Mouse (Mus musculus) hindbrain, embryonic 12.5 days (tissue): Measurements from ENCODE around the gene Slc4a8. TPM values are rescaled to one million over a fixed set of nuclear protein-coding genes. Genes with fewer than 3 reads are reported as not detected.

ENCODE experiments used
- ATAC-seq: fragments of 200-750 bp; cut with Nextera tagmentation; 2 replicates; pipeline ENCODE4 v1.8.0; 2017; ENCODE audit warnings: moderate TSS enrichment; ENCODE audit not compliant: low FRiP score
- H3K27ac ChIP-seq: fragments of 300-500 bp; sonication (generic); 2 replicates; pipeline ENCODE4 v1.5.1; 2016; ENCODE audit warnings: mild to moderate bottlenecking
- H3K27me3 ChIP-seq: fragments of 300-500 bp; sonication (generic); 2 replicates; pipeline ENCODE4 v1.6.1; 2016; ENCODE audit warnings: mild to moderate bottlenecking
- H3K36me3 ChIP-seq: fragments of 300-500 bp; sonication (generic); 2 replicates; pipeline ENCODE4 v1.6.1; 2016; ENCODE audit warnings: mild to moderate bottlenecking
- H3K4me1 ChIP-seq: fragments of 300-500 bp; sonication (generic); 2 replicates; pipeline ENCODE4 v1.6.1; 2016
- H3K4me2 ChIP-seq: fragments of 300-500 bp; sonication (generic); replicated peaks from 2 replicates; pipeline ENCODE4 v1.6.1; 2016; ENCODE audit warnings: mild to moderate bottlenecking
- H3K4me3 ChIP-seq: fragments of 300-500 bp; sonication (generic); 2 replicates; pipeline ENCODE4 v1.5.1; 2016; ENCODE audit warnings: mild to moderate bottlenecking
- H3K9ac ChIP-seq: fragments of 300-500 bp; sonication (generic); 2 replicates; pipeline ENCODE4 v1.6.1; 2016; ENCODE audit warnings: mild to moderate bottlenecking, moderate library complexity
- H3K9me3 ChIP-seq: fragments of 300-500 bp; sonication (generic); replicated peaks from 2 replicates; pipeline ENCODE4 v1.6.1; 2016; ENCODE audit warnings: mild to moderate bottlenecking
- WGBS: fragments of 180-500 bp; shearing (Covaris S2); methylation state at CpG from one replicate; pipeline ENCODE4 v1.1.7; 2016; 5-methylcytosine and 5-hydroxymethylcytosine counted together
- polyA plus RNA-seq: library from polyadenylated mRNA; unstranded; fragments of >200 nt; fragmentation: Nextera tagmentation; extraction: Ambion mirVana; gene quantifications from 2 replicates; pipeline ENCODE4 v1.2.1, GENCODE M21; 2016

Gene Slc4a8
- polyA plus RNA-seq, 1 experiment from 2014 or later: 17.9 TPM

DNA sequence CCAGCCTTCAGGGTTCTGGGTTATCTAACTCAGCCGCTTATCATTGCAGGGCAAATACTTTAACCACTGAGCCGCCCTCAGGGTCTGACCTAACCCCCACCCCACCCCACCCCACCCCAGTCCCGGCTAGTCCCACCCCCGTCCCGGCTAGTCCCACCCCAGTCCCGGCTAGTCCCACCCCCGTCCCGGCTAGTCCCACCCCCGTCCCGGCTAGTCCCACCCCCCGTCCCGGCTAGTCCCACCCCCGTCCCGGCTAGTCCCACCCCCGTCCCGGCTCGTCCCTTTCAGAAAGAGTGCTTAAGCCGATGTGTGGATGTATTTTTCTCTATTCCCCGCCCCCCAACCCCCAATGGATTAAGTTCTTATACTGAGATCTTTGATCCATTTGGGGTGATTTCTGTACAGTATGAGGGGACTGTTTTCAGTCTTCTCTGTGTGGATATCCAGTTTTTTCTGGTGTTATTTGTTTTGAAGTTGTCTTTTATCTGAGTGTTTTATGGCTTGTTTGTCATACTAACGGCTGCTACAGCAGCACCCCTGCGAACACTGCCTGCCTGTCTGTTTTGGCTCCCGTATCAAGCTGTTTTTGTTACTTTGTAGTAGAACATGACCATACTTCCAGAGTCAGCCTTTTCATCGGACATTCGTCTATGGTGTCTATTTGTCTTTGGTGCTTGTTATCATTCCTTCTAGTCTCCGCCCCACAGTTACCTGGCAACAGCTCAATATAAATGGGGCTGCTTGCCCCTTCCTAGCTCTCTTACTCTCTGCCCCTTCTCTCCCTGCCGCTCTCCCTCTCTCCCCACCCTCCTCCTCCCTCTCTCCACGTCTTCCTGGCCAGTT lies 14.2 kb upstream of the Slc4a8 start:
- Histone ChIP-seq H3K27ac (no peak overlapping the region), H3K27me3 (no peaks in the 10 kb centered on the region), H3K9me3 (no peaks in the 10 kb centered on the region), H3K4me1 (peaks cover 12% of the 10 kb centered on the region), H3K4me3 (peak overlapping the region; percentile 29), H3K36me3 (no peaks in the 10 kb centered on the region), H3K9ac (no peak overlapping the region), H3K4me2 (peak overlapping the region; percentile 46)
- WGBS: 2% methylated on average over 27 of the region's 27 CpGs
- ATAC-seq: peak; percentile 52; the same call in 1 of the 2 replicates

DNA sequence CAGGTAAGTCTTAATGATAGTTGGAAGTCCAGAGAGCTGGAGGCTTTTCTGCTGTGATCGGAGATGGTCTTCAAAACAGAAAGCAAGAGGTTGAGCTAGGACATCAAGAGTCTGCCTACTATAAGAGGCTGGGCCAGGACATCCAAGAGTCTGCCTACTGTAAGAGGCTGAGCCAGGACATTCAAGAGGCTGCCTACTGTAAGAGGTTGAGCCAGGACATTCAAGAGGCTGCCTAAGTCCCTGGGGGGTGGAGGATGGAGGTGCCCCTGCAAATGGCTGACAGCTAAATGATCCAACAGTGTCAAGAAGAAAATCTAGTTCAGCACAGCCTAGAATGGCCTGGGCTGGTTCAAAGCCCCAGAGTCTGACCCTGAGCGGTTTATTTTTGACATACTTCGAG lies 13.0 kb upstream of the Slc4a8 start:
- Histone ChIP-seq H3K27me3 (no peaks in the 10 kb centered on the region), H3K4me1 (peaks cover 12% of the 10 kb centered on the region), H3K4me2 (no peak overlapping the region), H3K4me3 (no peak overlapping the region), H3K9me3 (no peaks in the 10 kb centered on the region), H3K9ac (no peak overlapping the region), H3K36me3 (no peaks in the 10 kb centered on the region), H3K27ac (no peak overlapping the region)
- 95% methylated on average over 3 of the region's 3 CpGs for WGBS
- no peak for ATAC-seq

DNA sequence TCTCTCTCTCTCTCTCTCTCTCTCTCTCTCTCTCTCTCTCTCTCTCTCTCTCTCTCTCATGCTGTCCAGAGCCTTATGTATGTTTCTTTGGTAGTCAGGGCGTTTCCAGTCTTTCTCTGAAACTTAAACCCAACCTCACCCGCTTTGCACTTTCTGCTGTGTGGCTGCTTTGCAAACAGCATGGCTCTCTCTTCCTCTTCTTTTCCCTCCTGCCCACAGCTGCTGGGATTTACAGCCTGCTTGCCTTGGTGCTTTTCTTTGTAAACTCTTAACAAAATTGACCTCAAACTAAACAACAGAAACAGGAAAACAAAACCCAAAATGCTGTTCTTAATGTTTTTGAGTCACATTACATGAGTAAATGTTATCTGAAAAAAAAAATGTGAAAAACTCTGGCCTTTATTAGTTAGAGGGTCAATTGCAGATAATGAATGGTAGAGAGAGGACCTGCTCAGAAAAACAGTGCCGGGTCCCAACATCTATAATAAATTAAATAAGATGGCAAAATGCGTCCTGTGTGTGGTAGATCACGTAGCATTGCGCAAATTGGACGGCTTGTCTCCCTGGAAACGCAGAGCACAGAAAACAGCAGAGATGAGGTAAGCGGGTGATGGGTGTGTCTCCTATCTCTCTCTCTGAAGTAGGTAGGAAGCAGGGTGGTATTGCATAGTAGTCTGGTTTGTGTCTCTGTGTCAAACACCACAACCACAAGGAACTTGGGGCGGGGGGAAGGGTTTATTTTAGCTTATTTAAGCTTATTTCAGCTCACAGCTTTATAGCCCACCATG lies 11.6 kb upstream of the Slc4a8 start:
- H3K9ac ChIP-seq: no peak overlapping the region
- ATAC-seq: no peak
- H3K4me2 ChIP-seq: no peak overlapping the region
- H3K9me3 ChIP-seq: no peaks in the 10 kb centered on the region
- no peaks in the 10 kb centered on the region for H3K27me3 ChIP-seq
- WGBS: 74% methylated on average over 10 of the region's 10 CpGs
- no peaks in the 10 kb centered on the region for H3K36me3 ChIP-seq
- H3K4me1 ChIP-seq: peaks cover 12% of the 10 kb centered on the region
- no peak overlapping the region for H3K27ac ChIP-seq
- no peak overlapping the region for H3K4me3 ChIP-seq

DNA sequence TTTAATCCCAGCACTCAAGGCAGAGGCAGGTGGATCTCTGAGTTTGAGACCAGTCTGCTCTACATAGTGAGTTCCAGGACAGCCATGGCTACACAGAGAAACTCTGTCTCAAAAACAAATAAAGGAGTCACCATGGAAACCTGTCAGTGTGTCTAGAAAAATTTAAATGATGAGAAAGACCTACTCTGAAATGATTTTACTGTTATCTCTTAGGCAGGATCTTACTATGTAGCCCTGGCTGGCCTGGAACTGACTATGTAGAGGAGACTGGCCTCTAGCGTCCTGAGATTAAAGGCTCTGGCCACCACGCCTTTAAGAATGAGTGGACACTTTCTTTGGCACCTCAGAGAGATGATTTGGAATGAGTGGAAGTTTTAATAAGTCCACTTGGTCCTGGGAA lies 9.1 kb upstream of the Slc4a8 start:
- ATAC-seq: no peak
- no peaks in the 10 kb centered on the region for H3K27me3 ChIP-seq
- 78% methylated on average over 2 of the region's 2 CpGs for WGBS

DNA sequence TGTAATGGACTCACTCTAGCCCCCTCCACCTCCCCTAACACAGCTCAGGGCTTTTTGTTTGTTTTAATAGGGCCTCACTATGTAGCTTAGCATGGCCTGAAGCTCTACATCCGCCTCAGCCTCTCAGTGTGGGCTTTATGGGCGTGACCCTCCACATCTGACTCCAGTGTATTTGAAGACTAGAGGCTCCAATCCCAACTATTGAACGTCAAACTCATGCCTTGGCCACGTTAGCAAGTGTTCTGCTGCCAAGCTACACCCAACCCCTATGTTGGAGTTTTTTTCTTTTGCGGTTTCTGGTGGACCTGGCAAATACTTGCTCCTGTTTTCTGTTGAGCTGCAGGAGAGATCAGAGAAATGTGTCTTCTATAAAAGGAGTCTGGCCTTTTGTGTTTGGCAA lies 8.5 kb upstream of the Slc4a8 start:
- 61% methylated on average over 5 of the region's 5 CpGs for WGBS
- Histone ChIP-seq H3K4me1 (peaks cover 6% of the 10 kb centered on the region), H3K27me3 (no peaks in the 10 kb centered on the region), H3K9me3 (no peaks in the 10 kb centered on the region), H3K4me3 (no peak overlapping the region), H3K9ac (no peak overlapping the region), H3K4me2 (no peak overlapping the region), H3K36me3 (no peaks in the 10 kb centered on the region), H3K27ac (no peak overlapping the region)
- no peak for ATAC-seq

More for the DNA sequence above, 9.1 kb upstream of the Slc4a8 start:
- H3K9ac ChIP-seq: no peak overlapping the region
- H3K36me3 ChIP-seq: no peaks in the 10 kb centered on the region
- no peak overlapping the region for H3K27ac ChIP-seq
- H3K4me3 ChIP-seq: no peak overlapping the region
- no peaks in the 10 kb centered on the region for H3K9me3 ChIP-seq
- no peak overlapping the region for H3K4me2 ChIP-seq
- peaks cover 12% of the 10 kb centered on the region for H3K4me1 ChIP-seq

DNA sequence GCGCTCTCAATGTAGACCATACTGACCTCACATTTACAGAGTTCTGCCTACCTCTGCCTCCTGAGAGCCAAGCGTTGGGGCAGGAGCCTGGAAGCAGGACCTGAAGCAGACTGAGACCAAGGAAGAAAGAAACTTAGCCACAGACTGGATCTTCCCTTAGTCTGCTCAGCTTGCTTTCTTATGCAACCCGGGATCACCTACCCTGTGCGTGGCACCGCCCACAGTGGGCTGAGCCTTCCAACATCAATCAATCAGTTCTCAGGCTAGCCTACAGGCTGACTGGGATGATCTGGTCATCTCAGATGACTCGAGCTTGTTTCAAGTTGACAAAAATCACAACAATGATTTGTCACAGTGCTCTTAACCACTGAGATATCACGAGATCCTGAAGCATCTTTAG lies 7.5 kb upstream of the Slc4a8 start:
- H3K36me3 ChIP-seq: no peaks in the 10 kb centered on the region
- no peak overlapping the region for H3K4me3 ChIP-seq
- H3K4me2 ChIP-seq: no peak overlapping the region
- peaks cover 6% of the 10 kb centered on the region for H3K4me1 ChIP-seq
- no peaks in the 10 kb centered on the region for H3K9me3 ChIP-seq
- ATAC-seq: no peak
- no peaks in the 10 kb centered on the region for H3K27me3 ChIP-seq
- H3K27ac ChIP-seq: no peak overlapping the region
- no peak overlapping the region for H3K9ac ChIP-seq
- 38% methylated on average over 7 of the region's 7 CpGs for WGBS

DNA sequence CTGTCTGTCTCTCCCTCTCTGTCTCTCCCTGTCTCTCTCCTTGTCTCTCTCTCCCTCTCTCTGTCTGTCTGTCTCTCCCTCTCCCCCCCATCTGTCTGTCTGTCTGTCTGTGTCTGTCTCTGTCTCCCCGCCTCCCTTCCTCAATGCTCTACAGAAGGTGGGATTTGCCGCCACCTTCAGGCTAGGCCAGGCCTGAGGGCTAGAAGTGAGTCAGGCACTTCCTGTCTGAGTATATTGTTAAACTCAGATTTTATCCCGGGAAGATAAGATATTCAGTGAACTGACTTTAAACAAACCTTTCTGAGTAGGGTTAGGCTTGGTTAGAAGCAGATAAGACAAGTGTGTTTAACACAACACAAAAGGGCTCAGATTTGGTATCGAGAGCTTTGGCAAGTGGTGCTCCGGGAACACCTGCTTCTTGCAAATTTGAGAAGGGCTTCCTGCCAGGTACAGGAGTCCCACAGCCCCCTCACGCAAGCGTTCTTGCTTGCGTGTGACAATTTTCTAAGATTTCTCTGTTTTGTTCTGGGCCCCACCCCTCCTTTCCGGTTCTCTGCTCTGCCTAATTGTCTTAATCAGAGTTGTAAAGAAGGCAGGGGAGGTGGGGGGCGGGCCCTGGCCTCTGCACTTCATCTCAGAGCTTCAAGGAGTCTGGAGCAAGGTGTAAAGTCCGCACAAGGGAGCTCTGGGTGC lies 6.6 kb upstream of the Slc4a8 start:
- Histone ChIP-seq H3K4me2 (peak overlapping the region; percentile 34), H3K36me3 (no peaks in the 10 kb centered on the region), H3K9ac (no peak overlapping the region), H3K4me3 (no peak overlapping the region), H3K9me3 (no peaks in the 10 kb centered on the region), H3K27me3 (no peaks in the 10 kb centered on the region), H3K4me1 (peaks cover 6% of the 10 kb centered on the region), H3K27ac (no peak overlapping the region)
- 16% methylated on average over 11 of the region's 11 CpGs for WGBS
- ATAC-seq: no peak

DNA sequence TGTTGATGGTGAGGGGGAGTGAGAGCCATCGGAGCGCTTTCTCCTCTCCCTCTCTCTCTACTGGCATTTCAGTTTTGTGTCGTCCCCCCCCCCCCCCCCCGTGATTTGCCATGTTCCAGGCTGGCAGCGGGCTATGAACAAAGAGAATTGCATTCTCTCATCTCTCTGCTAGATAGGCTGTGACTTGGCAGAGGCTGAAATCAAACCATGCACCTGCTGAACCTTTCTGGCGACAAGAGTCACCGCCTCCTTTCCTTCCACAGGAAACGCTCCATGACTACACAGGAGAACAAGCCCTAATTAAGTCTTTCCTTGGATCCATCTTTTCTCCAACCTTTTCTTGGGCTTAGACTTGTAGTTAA lies 6.1 kb upstream of the Slc4a8 start:
- no peak overlapping the region for H3K9ac ChIP-seq
- no peak for ATAC-seq
- peak overlapping the region; percentile 34 for H3K4me2 ChIP-seq
- 60% methylated on average over 6 of the region's 8 CpGs for WGBS
- no peaks in the 10 kb centered on the region for H3K27me3 ChIP-seq
- H3K4me1 ChIP-seq: peaks cover 8% of the 10 kb centered on the region
- no peaks in the 10 kb centered on the region for H3K9me3 ChIP-seq
- H3K36me3 ChIP-seq: no peaks in the 10 kb centered on the region
- no peak overlapping the region for H3K4me3 ChIP-seq
- H3K27ac ChIP-seq: no peak overlapping the region

DNA sequence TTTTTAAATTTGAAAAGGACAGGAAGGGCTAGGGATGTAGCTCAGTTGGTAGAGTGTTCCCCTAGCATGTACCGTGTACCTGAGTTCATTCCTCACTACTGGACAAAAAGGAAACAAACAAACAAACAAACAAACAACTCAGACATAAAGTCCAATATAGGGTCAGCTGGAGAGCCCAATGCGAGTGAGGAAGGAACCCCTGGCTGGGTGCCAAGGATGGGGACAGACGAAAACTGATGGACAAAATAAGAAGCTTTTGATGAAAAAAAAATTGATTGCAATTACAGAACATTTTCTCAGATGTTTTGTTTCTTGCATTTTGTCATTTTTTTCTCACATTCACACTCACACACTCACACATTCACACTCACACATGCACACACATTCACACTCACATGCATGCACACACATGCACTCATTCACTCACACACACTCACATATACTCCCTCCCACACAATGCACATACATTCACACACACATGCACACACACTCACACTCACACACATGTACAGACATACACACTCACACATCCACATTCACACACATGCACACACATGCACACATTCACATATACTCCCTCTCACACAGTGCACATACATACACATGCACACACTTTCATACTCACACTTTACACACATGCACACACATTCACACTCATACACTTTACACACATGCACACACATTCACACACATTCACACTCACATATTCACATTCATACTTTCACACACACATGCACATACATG lies 5.5 kb upstream of the Slc4a8 start:
- no peak for ATAC-seq
- WGBS: 79% methylated on average over 3 of the region's 3 CpGs
- Histone ChIP-seq H3K27ac (no peak overlapping the region), H3K4me3 (no peak overlapping the region), H3K4me2 (no peak overlapping the region), H3K4me1 (peaks cover 14% of the 10 kb centered on the region), H3K9me3 (no peaks in the 10 kb centered on the region), H3K36me3 (no peaks in the 10 kb centered on the region), H3K9ac (no peak overlapping the region), H3K27me3 (no peaks in the 10 kb centered on the region)

DNA sequence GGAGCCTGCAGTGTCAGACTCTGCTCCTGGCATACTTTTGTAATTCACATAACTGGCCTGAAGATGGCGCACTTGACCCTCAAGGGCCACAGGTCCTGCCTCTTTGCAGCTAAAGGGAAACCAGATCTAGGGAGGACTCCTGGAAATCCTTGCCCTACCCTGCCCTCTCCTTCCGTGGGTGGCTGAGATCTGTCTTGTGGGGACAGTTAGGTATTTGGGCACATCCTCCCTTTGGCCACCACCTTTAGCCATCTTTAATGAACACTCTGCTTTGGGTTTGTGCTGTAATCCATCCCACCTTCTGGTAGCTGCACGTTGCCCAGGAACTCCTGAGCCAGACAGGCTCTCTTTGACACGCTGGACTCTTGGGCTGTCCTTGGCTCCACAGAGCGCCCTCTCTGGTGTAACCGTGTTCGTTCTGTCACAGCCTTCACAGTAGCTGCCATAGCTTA lies 4.0 kb upstream of the Slc4a8 start:
- Histone ChIP-seq H3K9me3 (no peaks in the 10 kb centered on the region), H3K27me3 (no peaks in the 10 kb centered on the region), H3K27ac (no peak overlapping the region), H3K4me3 (no peak overlapping the region), H3K36me3 (no peaks in the 10 kb centered on the region), H3K9ac (no peak overlapping the region), H3K4me2 (0 out of 2 replicates have a peak overlapping the region, but pooled peaks have one; percentile 6), H3K4me1 (peaks cover 17% of the 10 kb centered on the region)
- 1% methylated on average over 7 of the region's 7 CpGs for WGBS
- no peak for ATAC-seq

DNA sequence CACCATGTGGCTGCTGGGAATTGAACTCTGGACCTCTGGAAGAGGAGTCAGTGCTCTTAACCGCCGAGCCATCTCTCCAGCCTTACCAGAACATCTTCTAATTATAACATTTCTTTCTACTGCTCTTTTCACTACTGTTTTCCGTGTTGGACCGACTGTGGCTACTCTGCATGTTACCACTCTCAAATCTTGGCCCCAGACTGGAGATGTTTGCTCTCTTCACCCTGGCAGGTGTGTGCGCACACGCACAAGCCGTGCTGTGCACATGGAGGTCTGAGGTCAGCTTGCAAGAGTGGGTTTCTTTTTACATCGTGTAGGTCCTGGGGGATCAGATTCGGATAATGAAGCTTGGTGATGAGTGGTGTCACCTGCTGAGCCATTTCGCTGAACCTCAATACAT lies 2.3 kb upstream of the Slc4a8 start:
- H3K4me2 ChIP-seq: no peak overlapping the region
- WGBS: 83% methylated on average over 10 of the region's 10 CpGs
- no peaks in the 10 kb centered on the region for H3K9me3 ChIP-seq
- H3K9ac ChIP-seq: no peak overlapping the region
- peaks cover 25% of the 10 kb centered on the region for H3K4me1 ChIP-seq
- H3K27ac ChIP-seq: no peak overlapping the region
- no peak overlapping the region for H3K4me3 ChIP-seq
- H3K36me3 ChIP-seq: no peaks in the 10 kb centered on the region
- ATAC-seq: no peak
- no peaks in the 10 kb centered on the region for H3K27me3 ChIP-seq

DNA sequence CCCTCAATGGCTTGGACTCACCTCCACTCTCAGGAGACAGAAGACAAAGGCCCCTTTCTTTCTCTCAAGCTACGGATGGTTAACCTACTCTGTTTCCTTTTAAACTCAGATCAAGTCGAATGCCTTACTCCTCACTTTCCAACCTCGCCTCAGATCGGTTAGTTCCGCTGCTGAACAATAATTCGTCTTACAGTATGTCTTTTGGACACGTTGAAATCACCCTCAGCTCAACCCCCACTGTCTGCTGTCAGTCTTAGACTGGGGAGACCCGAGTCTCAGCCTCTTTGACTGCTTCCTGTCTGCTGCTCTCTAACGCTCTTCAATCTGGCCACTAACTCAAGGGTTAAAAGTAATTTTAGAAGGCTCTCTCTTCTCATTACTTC lies 520 bp upstream of the Slc4a8 start:
- Histone ChIP-seq H3K4me2 (peak overlapping the region; percentile 73), H3K27ac (peak overlapping the region; percentile 92), H3K36me3 (no peaks in the 10 kb centered on the region), H3K27me3 (no peaks in the 10 kb centered on the region), H3K4me3 (peak overlapping the region; percentile 61), H3K9ac (no peak overlapping the region; the same call in 1 of the 2 replicates), H3K9me3 (no peaks in the 10 kb centered on the region), H3K4me1 (peaks cover 19% of the 10 kb centered on the region)
- 12% methylated on average over 9 of the region's 9 CpGs for WGBS
- ATAC-seq: peak; percentile 54
